Mouse (Mus musculus) kidney, adult 9 months (tissue): ENCODE data around the gene Vti1a.

Source experiments
- DNase-seq: peaks from one replicate; pipeline ENCODE4 v3.0.0; 2022

The Vti1a gene

DNA sequence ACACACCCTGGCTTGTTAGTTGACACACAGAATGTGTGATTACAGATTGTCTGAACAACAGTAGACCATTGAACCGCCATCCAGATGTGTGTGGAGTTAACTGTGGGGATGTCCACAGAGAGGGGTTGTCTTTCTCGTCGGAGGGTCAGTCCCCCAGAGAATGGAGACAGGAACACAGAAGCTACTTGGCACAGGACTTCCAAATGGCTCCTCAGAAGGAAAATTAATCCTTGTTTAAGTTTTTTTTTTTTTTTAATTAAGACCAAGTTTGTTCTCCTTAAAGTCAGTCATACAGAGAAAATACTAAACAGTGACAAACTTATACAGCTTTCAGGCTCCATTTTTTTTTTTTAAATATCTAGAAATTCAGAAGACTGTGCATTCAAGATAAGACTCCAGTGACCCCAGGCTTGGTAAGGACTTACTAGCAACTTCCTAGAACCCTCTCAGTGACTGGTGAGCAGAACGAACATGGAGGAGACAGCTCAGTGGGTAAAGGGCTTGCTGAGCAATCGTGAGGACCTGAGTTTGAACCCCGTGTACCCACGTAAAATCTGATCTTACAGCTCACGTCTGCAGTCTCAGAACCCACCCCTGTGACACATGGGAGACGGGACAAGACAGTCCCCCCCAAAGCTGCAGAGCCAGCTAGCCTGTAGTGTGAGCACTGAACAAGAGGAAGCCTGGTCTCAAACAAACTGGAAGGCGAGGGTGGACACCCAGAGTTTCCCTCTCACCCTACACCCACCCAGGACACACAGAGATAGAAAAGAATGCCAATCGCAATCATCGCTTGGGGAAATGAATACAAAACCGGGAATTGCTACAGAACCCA, 248.2 kb downstream of the Vti1a start:
- DNase-seq: no peak

- no peak for DNase-seq
These were observed 249.0 kb downstream of the Vti1a start for GRCm38 (mm10) chr19:55565111-55565510.

DNA sequence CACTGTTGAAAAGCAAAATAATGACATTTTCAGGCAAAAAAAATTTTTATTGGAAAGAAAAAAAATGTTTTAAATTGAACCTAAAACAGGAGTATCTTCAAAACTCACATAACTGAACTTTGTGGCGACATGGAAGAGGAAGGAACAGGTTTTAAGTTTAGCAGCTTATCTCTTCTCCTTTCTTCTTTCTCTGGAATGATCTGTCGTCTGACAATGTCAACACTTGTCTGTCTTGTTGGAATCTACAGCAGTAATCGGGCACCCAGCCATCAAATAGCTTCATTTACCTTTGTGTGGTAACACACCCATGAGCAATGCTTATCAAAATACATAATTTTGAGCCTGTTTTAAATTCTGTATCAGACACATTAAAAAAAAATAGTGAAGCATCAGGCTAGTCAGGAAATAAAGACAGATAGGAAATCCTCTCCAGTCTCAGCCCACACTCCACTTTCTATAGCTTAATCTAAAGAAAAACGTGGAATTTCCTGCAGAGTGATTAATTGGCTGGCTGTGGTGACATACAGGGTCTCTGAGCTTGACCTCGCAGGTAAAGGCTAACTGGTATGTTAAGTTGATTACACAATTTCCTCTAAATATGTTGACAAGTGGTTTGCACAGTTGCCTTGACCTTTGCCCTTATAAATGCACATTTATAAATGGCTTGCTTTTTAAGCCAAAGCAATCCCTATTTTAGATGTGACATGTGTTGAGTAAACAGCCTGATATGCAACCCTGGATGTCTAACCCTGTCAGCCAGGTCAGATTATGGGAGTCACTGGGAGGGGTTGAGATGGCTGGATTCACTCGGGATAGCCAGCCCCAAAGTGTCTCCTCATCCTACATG, 249.7 kb downstream of the Vti1a start:
- DNase-seq: no peak

DNA sequence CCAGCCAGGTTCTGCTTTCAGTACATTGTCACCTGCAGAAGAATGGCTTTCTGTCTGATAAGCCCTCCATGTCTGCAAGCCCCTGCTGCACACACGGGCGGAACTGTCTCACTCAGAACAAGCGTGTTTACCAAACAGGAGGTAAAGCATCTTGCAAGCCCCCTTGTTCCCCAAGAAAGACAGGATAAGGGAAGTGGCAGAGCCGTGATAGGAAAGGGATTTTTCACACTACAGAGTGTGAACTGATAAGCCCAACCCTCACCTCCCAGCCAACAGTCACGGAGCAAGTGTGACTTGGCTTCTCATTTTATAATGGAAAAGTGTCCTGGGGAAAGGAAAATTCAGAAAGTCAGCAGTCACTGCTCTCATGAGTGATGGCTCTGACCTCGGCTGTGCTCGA, 253.0 kb downstream of the Vti1a start:
- no peak for DNase-seq

DNA sequence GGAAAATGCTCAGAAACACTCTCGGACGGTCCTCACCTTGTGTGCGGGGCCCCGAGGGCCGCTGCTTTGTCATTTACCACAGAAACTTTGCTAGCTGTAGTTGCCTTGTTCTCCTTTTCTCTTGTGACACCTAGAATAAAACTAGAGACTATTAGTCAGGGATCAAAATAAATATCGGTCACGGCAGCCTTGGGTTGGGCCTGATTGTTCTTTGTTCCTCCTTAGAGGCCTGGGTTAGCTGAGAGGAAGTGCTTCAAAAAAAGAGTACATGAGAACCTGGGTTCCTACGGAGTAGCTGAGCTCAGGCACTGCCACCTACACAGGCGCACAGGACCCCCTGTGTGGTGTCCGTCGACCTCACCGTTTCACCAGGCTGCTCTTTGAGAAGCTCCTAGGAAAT, 253.8 kb downstream of the Vti1a start:
- no peak for DNase-seq

DNA sequence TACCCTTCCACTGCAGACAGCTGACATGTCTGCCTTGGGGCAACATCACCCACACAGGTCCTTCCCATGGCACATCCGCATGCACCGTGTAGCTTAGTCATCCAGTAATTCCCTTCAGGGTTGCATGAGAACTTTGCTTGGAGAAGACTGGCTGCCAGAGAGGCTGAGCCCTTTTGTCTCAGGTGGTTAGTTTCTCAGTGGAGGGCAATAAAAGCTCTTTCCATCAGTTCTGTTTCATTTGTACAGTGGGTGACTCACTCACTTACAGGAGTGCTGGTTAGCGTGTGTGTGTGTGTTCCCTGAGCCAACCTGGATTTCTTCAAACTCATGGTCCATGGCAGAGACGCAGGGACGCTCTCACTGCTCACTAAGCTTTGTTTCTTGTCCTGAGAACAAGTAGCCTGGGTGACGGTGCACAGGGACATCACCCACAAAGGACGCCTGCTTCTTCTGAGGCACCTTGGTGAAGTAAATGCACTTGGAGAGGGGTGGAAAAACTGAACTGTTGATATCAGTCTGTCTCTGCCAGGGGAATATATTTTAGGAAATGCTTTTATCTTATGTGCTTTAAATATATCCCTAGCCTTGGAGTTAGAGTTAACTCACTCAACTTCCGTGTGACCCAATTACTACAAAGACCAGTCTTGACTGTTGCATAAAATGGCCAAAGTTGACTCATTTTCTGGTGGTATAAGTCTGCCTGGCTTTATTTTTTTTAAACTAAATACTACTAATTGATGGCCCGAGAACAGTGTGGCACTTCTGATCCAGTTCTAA, 254.6 kb downstream of the Vti1a start:
- DNase-seq: no peak

- DNase-seq: no peak
These were observed 255.4 kb downstream of the Vti1a start for GRCm38 (mm10) chr19:55571486-55571885.

GRCm38 (mm10) chr19:55577306-55578042, 261.4 kb downstream of the Vti1a start:
- no peak for DNase-seq

- DNase-seq: peak; percentile 34
These were observed 262.3 kb downstream of the Vti1a start for GRCm38 (mm10) chr19:55578094-55579085.

GRCm38 (mm10) chr19:55579310-55579709, 263.2 kb downstream of the Vti1a start:
- peak; percentile 54 for DNase-seq

DNA sequence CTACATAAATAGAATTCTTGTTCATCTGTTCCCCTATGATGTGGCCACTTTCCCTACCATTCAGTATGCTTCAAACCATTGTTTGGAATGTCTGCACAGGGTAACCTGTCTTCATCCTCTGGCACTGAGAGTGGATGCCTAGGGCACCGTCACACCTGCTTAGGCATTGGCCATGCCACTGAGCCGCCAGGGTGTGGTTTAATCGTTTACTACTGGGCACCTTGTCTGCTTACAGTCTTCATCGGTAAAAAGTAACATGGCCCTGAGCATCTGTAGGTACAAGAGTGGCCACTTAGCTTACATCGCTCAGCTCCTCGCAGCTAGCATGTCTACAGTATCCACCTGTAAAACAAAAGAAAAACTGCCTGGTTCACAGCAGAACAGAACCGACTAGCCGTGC, 264.1 kb downstream of the Vti1a start:
- DNase-seq: peak; percentile 92

GRCm38 (mm10) chr19:55580667-55581066, 264.6 kb downstream of the Vti1a start:
- peak; percentile 97 for DNase-seq

GRCm38 (mm10) chr19:55582896-55583653, 267.0 kb downstream of the Vti1a start:
- DNase-seq: no peak

DNA sequence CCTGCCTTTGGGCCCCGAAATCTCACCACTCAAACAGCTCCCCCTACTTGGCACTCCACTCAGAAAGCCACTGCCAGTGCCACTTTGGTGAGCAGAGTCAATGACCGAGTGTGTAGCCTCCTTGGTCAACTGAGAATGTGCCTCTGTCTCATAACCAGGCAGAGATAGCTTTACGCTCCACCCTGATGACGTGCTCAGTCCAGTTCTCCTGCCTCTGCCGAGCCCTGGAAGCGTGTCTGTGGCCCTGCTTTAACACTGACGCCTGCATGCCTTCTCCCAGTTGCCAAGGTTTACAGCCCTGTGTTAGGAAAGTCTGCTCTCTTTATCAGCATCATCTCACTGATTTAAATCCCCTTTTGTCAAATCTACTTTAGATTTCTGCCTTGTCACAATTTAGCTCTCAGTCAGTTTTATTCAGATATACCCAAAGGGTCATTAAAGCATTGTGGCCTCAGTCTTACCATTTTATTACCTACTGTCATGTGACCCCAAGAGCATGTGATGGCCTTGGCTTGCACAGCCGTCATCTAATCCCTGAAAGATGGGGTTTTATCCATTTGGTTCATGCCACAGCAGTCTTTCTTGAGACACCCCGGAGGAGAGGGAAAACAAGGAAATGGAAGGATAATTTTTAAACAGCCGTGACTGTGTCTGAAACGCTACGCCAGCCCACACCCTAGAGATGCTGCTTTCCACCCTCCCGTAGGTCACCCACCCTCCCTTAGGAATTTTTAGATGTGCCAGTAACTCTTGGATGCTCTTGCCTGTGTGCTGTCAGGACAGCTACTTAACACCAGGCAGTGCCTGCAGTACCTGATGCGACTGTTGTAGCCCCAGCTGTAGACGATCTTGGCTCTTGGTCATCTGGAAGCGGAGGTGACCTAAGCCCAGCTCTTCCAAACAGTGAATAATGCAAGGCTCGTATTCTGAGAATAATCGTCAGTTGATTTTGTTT, 269.5 kb downstream of the Vti1a start:
- DNase-seq: no peak

DNA sequence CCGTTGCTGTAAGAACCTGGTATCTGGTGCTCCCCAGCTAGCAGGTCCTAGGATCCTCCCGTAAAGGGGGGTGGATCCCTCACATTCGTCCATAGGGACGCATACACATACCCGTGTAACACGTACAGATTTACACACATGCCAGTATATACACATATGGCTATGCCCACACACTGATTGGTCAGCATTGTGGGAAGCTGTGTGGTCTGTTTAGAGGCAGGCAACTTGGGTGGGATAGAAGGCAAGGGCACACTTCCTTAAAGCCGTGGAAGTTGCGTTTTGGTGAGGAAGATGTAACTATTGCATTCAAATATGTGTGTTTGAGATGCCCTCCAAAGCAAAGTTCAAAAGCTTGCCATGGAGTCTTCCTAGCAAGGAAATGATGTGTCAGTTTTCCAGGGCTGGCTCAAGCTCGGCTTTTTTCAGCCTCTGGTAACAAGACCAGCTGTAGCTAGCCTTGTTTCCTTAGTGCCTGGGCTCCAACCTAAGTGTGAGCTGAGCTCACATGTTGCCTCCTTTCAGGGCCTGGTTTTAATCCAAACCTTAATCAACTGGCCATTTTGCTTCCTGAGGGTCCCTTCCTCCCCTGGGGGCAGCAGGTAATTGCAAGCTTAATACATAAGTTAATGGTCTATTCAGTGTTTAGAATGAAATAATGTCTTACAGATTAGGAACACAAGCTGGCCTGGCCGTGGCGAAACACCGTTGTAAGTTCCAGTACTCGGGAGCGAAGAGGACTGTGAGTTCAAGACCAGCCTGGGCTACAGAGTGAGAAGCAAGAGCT, 271.7 kb downstream of the Vti1a start:
- no peak for DNase-seq

DNA sequence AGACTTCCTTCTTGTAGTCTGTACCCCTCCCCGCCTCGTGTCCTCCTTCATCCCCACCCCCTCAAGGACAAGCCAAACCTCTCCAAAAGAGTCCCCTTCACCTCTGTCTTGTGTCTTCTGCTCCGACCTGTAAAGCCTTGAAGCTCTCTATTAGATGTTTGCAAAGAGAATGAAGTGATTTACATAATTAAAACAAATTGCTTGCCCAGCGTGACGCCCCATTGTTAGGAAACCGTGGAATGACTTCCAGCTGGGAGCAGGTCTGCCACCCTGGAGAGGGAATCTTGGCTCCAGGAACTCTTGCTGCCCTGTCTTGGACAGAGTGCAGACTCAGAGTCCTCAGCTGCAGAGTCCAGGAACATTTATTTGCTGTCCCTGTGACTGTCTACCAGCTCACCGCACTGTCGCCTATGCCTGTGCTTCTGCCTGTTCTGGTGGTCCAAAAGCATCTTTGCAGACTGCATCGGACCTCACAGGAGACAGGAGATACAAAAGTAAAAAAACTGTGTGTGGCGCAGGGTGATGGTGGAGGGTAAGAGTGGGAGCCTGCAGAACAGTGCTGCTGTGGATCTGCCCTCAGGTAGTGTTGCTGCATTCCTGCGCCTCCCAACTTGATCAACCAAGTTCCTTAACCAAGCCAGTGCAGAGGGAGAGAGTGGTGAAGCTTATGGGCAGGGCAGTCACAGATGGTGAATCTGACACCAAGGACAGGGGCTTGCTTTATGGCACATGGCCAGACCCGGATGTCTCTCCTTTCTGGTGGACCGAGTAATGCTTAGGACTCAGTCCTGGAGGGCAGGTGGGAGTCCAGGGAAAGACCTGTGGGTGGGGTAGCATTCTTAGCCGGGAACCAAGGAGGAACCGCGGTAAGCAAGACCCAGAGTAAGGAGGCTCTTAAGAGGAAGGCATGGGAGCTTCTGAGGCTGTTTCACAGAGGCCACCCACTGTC, 273.1 kb downstream of the Vti1a start:
- DNase-seq: no peak
